Mouse (Mus musculus) ovary, postnatal 36 days (tissue): Measurements from ENCODE around the gene Ifitm2.

Experiments
- DNase-seq: peaks from one replicate; pipeline ENCODE4 v3.0.0; 2022; ENCODE audit warnings: low spot score, mixed read lengths

The Ifitm2 gene

GRCm38 (mm10) chr7:140905642-140906081 lies 50.1 kb downstream of the Ifitm2 start:
- no peak for DNase-seq
